Mouse (Mus musculus): ENCODE measurements at regions not wholly inside any gene's neighbourhood (a gene's known extent, or its start where the extent isn't known, plus 50 kb on each side); places are given as distances from the start of the nearest gene placed in this dataset.

GRCm38 (mm10) chr5:79679051-79679450, 1340.9 kb upstream of the Adgrl3 start:
- no peak for DNase-seq (ENCODE audit: low spot score in 2 of 2)

- DNase-seq (ENCODE audit: low spot score in 2 of 2): no peak
Measured at GRCm38 (mm10) chr5:79680321-79680720, 1339.6 kb upstream of the Adgrl3 start.

DNA sequence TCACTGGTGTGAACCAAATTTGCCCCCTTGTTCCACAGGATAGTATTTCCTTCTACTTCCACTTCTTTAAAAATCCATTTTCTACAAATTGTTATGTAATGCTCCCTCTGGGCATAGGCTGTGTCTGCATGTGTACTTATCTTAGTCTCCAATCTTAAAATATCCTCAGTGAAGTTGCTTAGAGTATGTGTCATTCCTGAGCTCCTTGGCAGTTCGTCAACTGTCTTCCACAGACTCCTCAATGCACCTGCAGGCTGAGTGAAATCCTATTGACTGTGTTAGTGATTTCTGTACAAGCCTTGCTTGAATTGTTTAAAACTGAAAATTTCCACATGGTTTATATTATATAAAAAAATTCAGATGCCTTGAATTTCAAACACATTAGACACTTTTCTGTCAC, 1313.3 kb upstream of the Adgrl3 start:
- DNase-seq (ENCODE audit: low spot score in 2 of 2): peak in 1 of 2 experiments; percentile 54

DNA sequence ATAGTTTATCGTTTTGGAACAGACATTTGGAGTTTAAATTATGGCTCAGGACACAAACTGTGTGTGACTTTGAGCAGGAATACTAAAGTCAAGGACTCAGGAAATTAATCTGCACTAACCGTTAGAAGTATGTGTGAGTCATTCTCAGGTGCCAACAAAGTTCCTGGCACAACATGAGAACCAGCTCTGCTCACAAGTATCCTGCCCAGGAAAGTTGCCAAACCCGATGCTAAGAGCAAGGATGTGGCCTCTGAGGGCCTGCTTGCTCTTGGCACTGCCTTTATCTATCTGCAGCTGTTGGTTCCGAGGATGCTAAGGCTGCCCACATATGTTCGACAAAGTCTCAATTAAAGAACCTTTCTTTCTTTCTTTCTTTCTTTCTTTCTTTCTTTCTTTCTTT, 1285.1 kb upstream of the Adgrl3 start:
- peak; percentile 1 to 6 for DNase-seq (ENCODE audit: low spot score in 2 of 2)

GRCm38 (mm10) chr5:79784391-79784790, 1235.5 kb upstream of the Adgrl3 start:
- no peak for DNase-seq (ENCODE audit: low spot score in 2 of 2)

DNA sequence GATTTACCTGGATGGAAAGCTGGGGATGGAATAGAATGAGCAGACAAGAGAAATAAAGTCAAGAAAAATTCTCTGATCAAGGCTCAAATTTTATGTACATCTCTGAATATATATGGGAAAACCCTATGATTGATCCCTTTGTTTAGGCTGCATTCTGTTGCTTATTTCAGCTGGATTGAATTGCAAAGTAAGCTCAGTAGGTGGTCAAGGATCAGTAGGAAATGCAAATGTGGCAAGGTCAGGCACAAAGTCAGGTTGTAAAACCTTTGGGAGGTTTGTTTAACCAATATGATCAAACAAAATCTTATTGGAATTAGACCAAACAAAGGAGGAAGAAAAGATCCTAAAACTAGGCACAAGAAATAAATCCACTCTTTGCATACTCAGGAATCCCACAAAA, 1193.4 kb upstream of the Adgrl3 start:
- no peak for DNase-seq (ENCODE audit: low spot score in 2 of 2)

GRCm38 (mm10) chr5:79846456-79846855, 1173.5 kb upstream of the Adgrl3 start:
- DNase-seq (ENCODE audit: low spot score in 2 of 2): no peak

DNA sequence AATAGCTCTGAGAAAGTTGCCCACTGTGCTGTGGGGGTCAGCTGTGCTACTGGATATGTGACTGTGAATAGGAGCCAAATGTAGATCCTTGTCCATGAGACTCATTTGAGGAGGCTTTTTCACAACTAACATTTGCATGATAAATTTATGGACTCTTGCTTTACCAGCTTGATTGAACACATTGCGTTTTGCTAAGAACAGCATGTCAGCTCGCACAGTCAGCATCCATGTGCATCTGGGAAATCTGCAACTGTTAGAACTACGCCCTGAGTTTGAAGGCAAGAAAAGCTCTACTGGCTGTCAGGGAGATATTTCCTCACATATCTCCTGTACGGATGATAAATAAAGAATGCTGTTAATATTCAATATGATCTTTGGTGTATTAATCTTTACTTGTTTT, 1164.1 kb upstream of the Adgrl3 start:
- DNase-seq (ENCODE audit: low spot score in 2 of 2): no peak

- DNase-seq (ENCODE audit: low spot score in 2 of 2): no peak
Measured at GRCm38 (mm10) chr5:79900713-79901112, 1119.2 kb upstream of the Adgrl3 start.

DNA sequence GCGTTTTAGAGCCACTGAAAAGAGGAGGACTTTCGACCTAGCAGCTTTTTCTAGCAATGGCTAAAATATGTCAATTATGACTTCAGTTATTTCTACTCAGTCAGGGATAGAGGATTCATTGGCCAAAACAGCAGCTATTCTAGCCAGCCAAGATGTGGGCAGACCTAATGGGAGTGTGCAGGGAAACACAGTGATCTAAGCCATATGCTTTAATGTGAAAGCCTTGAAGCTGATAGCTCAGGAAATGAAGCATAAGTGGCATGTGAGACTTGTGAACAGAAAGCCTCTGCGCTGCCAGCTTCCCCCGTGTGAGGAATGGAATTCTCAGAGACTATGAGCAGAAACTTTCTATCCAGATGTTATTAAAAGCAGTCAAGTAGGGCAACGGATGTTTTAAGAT, 1114.6 kb upstream of the Adgrl3 start:
- peak in 1 of 2 experiments; percentile 8 for DNase-seq (ENCODE audit: low spot score in 2 of 2)

All from left cerebral cortex, adult 8-10 months (tissue).